Mouse (Mus musculus) gonadal fat pad, adult 2 months (tissue): Measurements from ENCODE around the gene Rabl2. TPM values are rescaled to one million over a fixed set of nuclear protein-coding genes. Genes with fewer than 3 reads are reported as not detected.

Experiments used
- DNase-seq: peaks from one replicate; pipeline ENCODE4 v3.0.0-alpha.2; 2012; ENCODE audit warnings: low read depth
- polyA plus RNA-seq: library from polyadenylated mRNA; depleted of rRNA; stranded (reverse); fragments of >200 nt; gene quantifications from 2 replicates; pipeline ENCODE4 v1.2.3, GENCODE M21; 2012; rRNA removed

Gene Rabl2
- polyA plus RNA-seq, 1 experiment = 23.4 TPM

- DNase-seq = no peak
Measured at GRCm38 (mm10) chr15:89550506-89550905, 41.2 kb downstream of the Rabl2 start.

GRCm38 (mm10) chr15:89548837-89549236 is 42.9 kb downstream of the Rabl2 start:
- DNase-seq = no peak

- no peak for DNase-seq
Measured at GRCm38 (mm10) chr15:89547824-89548601, 43.7 kb downstream of the Rabl2 start.

- no peak for DNase-seq
Measured at GRCm38 (mm10) chr15:89547321-89547720, 44.4 kb downstream of the Rabl2 start.

GRCm38 (mm10) chr15:89544171-89544570 is 47.6 kb downstream of the Rabl2 start:
- DNase-seq = no peak

- DNase-seq = no peak
Measured at GRCm38 (mm10) chr15:89533843-89534207, 57.9 kb downstream of the Rabl2 start.

- no peak for DNase-seq
Measured at GRCm38 (mm10) chr15:89532924-89533842, 58.5 kb downstream of the Rabl2 start.

Other genes with a start within 250 kb of the Rabl2 start
- gene Lmf2, start 236.3 kb downstream of the Rabl2 start, polyA plus RNA-seq = 42.6 and 49.3 TPM in 2 replicates
- 104 and 155 TPM in 2 replicates for gene Ncaph2, start 236.2 kb downstream of the Rabl2 start, polyA plus RNA-seq
- gene Sco2, start 218.1 kb downstream of the Rabl2 start, polyA plus RNA-seq = 25.6 and 29.8 TPM in 2 replicates
- gene Tymp, start 214.9 kb downstream of the Rabl2 start, polyA plus RNA-seq = 2.3 and 3.1 TPM in 2 replicates
- 12.0 TPM in 2 replicates for gene Odf3b, start 212.6 kb downstream of the Rabl2 start, polyA plus RNA-seq
- 0.04 and 0.08 TPM in 2 replicates for gene Klhdc7b, start 207.0 kb downstream of the Rabl2 start, polyA plus RNA-seq
- gene Syce3, start 181.4 kb downstream of the Rabl2 start, polyA plus RNA-seq = not detected in 2 replicates
- 3.4 and 7.0 TPM in 2 replicates for gene Cpt1b, start 166.1 kb downstream of the Rabl2 start, polyA plus RNA-seq
- 1.3 and 1.5 TPM in 2 replicates for gene C730034F03Rik, start 162.3 kb downstream of the Rabl2 start, polyA plus RNA-seq
- 0.32 and 0.33 TPM in 2 replicates for gene Gm44502, start 162.2 kb downstream of the Rabl2 start, polyA plus RNA-seq
- gene Chkb, start 162.0 kb downstream of the Rabl2 start, polyA plus RNA-seq = 47.6 and 51.2 TPM in 2 replicates
- gene Mapk8ip2, start 138.0 kb downstream of the Rabl2 start, polyA plus RNA-seq = 0.20 and 0.30 TPM in 2 replicates
- gene Arsa, start 114.5 kb downstream of the Rabl2 start, polyA plus RNA-seq = 31.6 and 36.6 TPM in 2 replicates
- gene Shank3, start 92.3 kb downstream of the Rabl2 start, polyA plus RNA-seq = 20.4 and 20.7 TPM in 2 replicates
- gene Acr, start 23.6 kb downstream of the Rabl2 start, polyA plus RNA-seq = 2.0 and 2.1 TPM in 2 replicates
- gene Syt10, start 249.9 kb upstream of the Rabl2 start, polyA plus RNA-seq = 0.49 and 0.52 TPM in 2 replicates